Mouse (Mus musculus): ENCODE results near the gene Casc3. TPM values are rescaled to one million over a fixed set of nuclear protein-coding genes. Genes with fewer than 3 reads are reported as not detected.

The Casc3 gene
- polyA plus RNA-seq (2014; fragmentation: Nextera tagmentation; extraction: Ambion mirVana), result 34.5 and 37.3 TPM in 2 replicates

- Histone ChIP-seq H3K27me3 (replicated peaks; ENCODE audit: control insufficient read depth, insufficient read depth, low read length) (no peaks in the 10 kb centered on the region), H3K9me3 (ENCODE audit: control insufficient read depth, low read length) (no peaks in the 10 kb centered on the region), H3K27ac (ENCODE audit: low read depth) (no peak within 1 kb of the TSS), H3K9ac (ENCODE audit: low read length) (no peak within 1 kb of the TSS), H3K4me1 (replicated peaks; ENCODE audit: control insufficient read depth, insufficient read depth, low read length) (peaks cover 8% of the 10 kb centered on the region; the same call in 1 of the 2 replicates), H3K36me3 (ENCODE audit: control insufficient read depth, insufficient read depth, low read length) (peaks cover 88% of the 10 kb centered on the region), H3K4me2 (ENCODE audit: low read length) (no peak within 1 kb of the TSS), H3K4me3 (ENCODE audit: low read depth, low read length) (no peak within 1 kb of the TSS)
- WGBS, result 96% methylated on average over 5 of the region's 5 CpGs
- ATAC-seq (replicated peaks; ENCODE audit: low FRiP score, low TSS enrichment, low read depth), result no peak
- no peak for DNase-seq (ENCODE audit: low spot score)
These were observed at the start of gene Casc3 for GRCm38 (mm10) chr11:98804605-98805004. Casc3 (plus strand) TSS chr11:98804905.

GRCm38 (mm10) chr11:98755726-98756380 is 48.9 kb upstream of the Casc3 start:
- Histone ChIP-seq H3K4me1 (replicated peaks; ENCODE audit: control insufficient read depth, insufficient read depth, low read length) (peaks cover 45% of the 10 kb centered on the region), H3K27ac (ENCODE audit: low read depth) (no peak overlapping the region), H3K9ac (ENCODE audit: low read length) (no peak overlapping the region), H3K36me3 (ENCODE audit: control insufficient read depth, insufficient read depth, low read length) (peaks cover 59% of the 10 kb centered on the region), H3K27me3 (replicated peaks; ENCODE audit: control insufficient read depth, insufficient read depth, low read length) (no peaks in the 10 kb centered on the region), H3K4me3 (ENCODE audit: low read depth, low read length) (no peak overlapping the region), H3K9me3 (ENCODE audit: control insufficient read depth, low read length) (no peaks in the 10 kb centered on the region), H3K4me2 (ENCODE audit: low read length) (no peak overlapping the region)
- DNase-seq (ENCODE audit: low spot score), result no peak
- WGBS, result 91% methylated on average over 6 of the region's 6 CpGs
- ATAC-seq (replicated peaks; ENCODE audit: low FRiP score, low TSS enrichment, low read depth), result no peak

GRCm38 (mm10) chr11:98756711-98757110 is 48.0 kb upstream of the Casc3 start:
- 83% methylated on average over 12 of the region's 12 CpGs for WGBS
- H3K4me2 ChIP-seq (ENCODE audit: low read length), result no peak overlapping the region
- H3K36me3 ChIP-seq (ENCODE audit: control insufficient read depth, insufficient read depth, low read length), result peaks cover 68% of the 10 kb centered on the region
- H3K9ac ChIP-seq (ENCODE audit: low read length), result no peak overlapping the region
- no peaks in the 10 kb centered on the region for H3K27me3 ChIP-seq (replicated peaks; ENCODE audit: control insufficient read depth, insufficient read depth, low read length)
- no peak for DNase-seq (ENCODE audit: low spot score)
- H3K4me1 ChIP-seq (replicated peaks; ENCODE audit: control insufficient read depth, insufficient read depth, low read length), result peaks cover 36% of the 10 kb centered on the region
- H3K4me3 ChIP-seq (ENCODE audit: low read depth, low read length), result no peak overlapping the region
- ATAC-seq (replicated peaks; ENCODE audit: low FRiP score, low TSS enrichment, low read depth), result no peak
- no peaks in the 10 kb centered on the region for H3K9me3 ChIP-seq (ENCODE audit: control insufficient read depth, low read length)
- no peak overlapping the region for H3K27ac ChIP-seq (ENCODE audit: low read depth)

GRCm38 (mm10) chr11:98761939-98762338 is 42.8 kb upstream of the Casc3 start:
- no peaks in the 10 kb centered on the region for H3K9me3 ChIP-seq (ENCODE audit: control insufficient read depth, low read length)
- DNase-seq (ENCODE audit: low spot score) (no peak), ATAC-seq (replicated peaks; ENCODE audit: low FRiP score, low TSS enrichment, low read depth) (no peak)
- 88% methylated on average over 4 of the region's 4 CpGs for WGBS
- H3K4me2 ChIP-seq (ENCODE audit: low read length), result no peak overlapping the region
- peaks cover 19% of the 10 kb centered on the region for H3K4me1 ChIP-seq (replicated peaks; ENCODE audit: control insufficient read depth, insufficient read depth, low read length)
- no peak overlapping the region for H3K9ac ChIP-seq (ENCODE audit: low read length)
- H3K27me3 ChIP-seq (replicated peaks; ENCODE audit: control insufficient read depth, insufficient read depth, low read length), result no peaks in the 10 kb centered on the region
- no peak overlapping the region for H3K4me3 ChIP-seq (ENCODE audit: low read depth, low read length)
- H3K36me3 ChIP-seq (ENCODE audit: control insufficient read depth, insufficient read depth, low read length), result peaks cover 80% of the 10 kb centered on the region
- no peak overlapping the region for H3K27ac ChIP-seq (ENCODE audit: low read depth)

GRCm38 (mm10) chr11:98762756-98763501 is 41.8 kb upstream of the Casc3 start:
- Histone ChIP-seq H3K27me3 (replicated peaks; ENCODE audit: control insufficient read depth, insufficient read depth, low read length) (no peaks in the 10 kb centered on the region), H3K4me2 (ENCODE audit: low read length) (no peak overlapping the region), H3K27ac (ENCODE audit: low read depth) (no peak overlapping the region), H3K4me3 (ENCODE audit: low read depth, low read length) (no peak overlapping the region), H3K9me3 (ENCODE audit: control insufficient read depth, low read length) (no peaks in the 10 kb centered on the region), H3K36me3 (ENCODE audit: control insufficient read depth, insufficient read depth, low read length) (peaks cover 72% of the 10 kb centered on the region), H3K9ac (ENCODE audit: low read length) (no peak overlapping the region), H3K4me1 (replicated peaks; ENCODE audit: control insufficient read depth, insufficient read depth, low read length) (peaks cover 28% of the 10 kb centered on the region)
- ATAC-seq (replicated peaks; ENCODE audit: low FRiP score, low TSS enrichment, low read depth) (no peak), DNase-seq (ENCODE audit: low spot score) (no peak)
- WGBS, result 65% methylated on average over 17 of the region's 17 CpGs

GRCm38 (mm10) chr11:98763502-98763861 is 41.2 kb upstream of the Casc3 start:
- Histone ChIP-seq H3K9ac (ENCODE audit: low read length) (no peak overlapping the region), H3K36me3 (ENCODE audit: control insufficient read depth, insufficient read depth, low read length) (peaks cover 69% of the 10 kb centered on the region), H3K4me1 (replicated peaks; ENCODE audit: control insufficient read depth, insufficient read depth, low read length) (peaks cover 34% of the 10 kb centered on the region), H3K27me3 (replicated peaks; ENCODE audit: control insufficient read depth, insufficient read depth, low read length) (no peaks in the 10 kb centered on the region), H3K27ac (ENCODE audit: low read depth) (no peak overlapping the region), H3K4me3 (ENCODE audit: low read depth, low read length) (no peak overlapping the region), H3K9me3 (ENCODE audit: control insufficient read depth, low read length) (no peaks in the 10 kb centered on the region), H3K4me2 (ENCODE audit: low read length) (no peak overlapping the region)
- no peak for ATAC-seq (replicated peaks; ENCODE audit: low FRiP score, low TSS enrichment, low read depth)
- 84% methylated on average over 8 of the region's 8 CpGs for WGBS
- no peak for DNase-seq (ENCODE audit: low spot score)

- WGBS, result 84% methylated on average over 18 of the region's 18 CpGs
- H3K27ac ChIP-seq (ENCODE audit: low read depth), result no peak overlapping the region
These were observed 40.6 kb upstream of the Casc3 start for GRCm38 (mm10) chr11:98764091-98764490.

GRCm38 (mm10) chr11:98764746-98765145 is 40.0 kb upstream of the Casc3 start:
- no peaks in the 10 kb centered on the region for H3K9me3 ChIP-seq (ENCODE audit: control insufficient read depth, low read length)

More at GRCm38 (mm10) chr11:98764091-98764490, 40.6 kb upstream of the Casc3 start:
- no peak overlapping the region for H3K4me3 ChIP-seq (ENCODE audit: low read depth, low read length)
- peaks cover 71% of the 10 kb centered on the region for H3K36me3 ChIP-seq (ENCODE audit: control insufficient read depth, insufficient read depth, low read length)
- no peaks in the 10 kb centered on the region for H3K27me3 ChIP-seq (replicated peaks; ENCODE audit: control insufficient read depth, insufficient read depth, low read length)
- H3K9ac ChIP-seq (ENCODE audit: low read length), result no peak overlapping the region
- H3K9me3 ChIP-seq (ENCODE audit: control insufficient read depth, low read length), result no peaks in the 10 kb centered on the region
- ATAC-seq (replicated peaks; ENCODE audit: low FRiP score, low TSS enrichment, low read depth) (no peak), DNase-seq (ENCODE audit: low spot score) (no peak)
- peaks cover 38% of the 10 kb centered on the region for H3K4me1 ChIP-seq (replicated peaks; ENCODE audit: control insufficient read depth, insufficient read depth, low read length)
- H3K4me2 ChIP-seq (ENCODE audit: low read length), result no peak overlapping the region

More at GRCm38 (mm10) chr11:98764746-98765145, 40.0 kb upstream of the Casc3 start:
- ATAC-seq (replicated peaks; ENCODE audit: low FRiP score, low TSS enrichment, low read depth) (no peak), DNase-seq (ENCODE audit: low spot score) (no peak)
- no peak overlapping the region for H3K27ac ChIP-seq (ENCODE audit: low read depth)
- no peaks in the 10 kb centered on the region for H3K27me3 ChIP-seq (replicated peaks; ENCODE audit: control insufficient read depth, insufficient read depth, low read length)
- H3K4me3 ChIP-seq (ENCODE audit: low read depth, low read length), result no peak overlapping the region
- H3K4me1 ChIP-seq (replicated peaks; ENCODE audit: control insufficient read depth, insufficient read depth, low read length), result peaks cover 38% of the 10 kb centered on the region
- no peak overlapping the region for H3K4me2 ChIP-seq (ENCODE audit: low read length)
- no peak overlapping the region for H3K9ac ChIP-seq (ENCODE audit: low read length)
- H3K36me3 ChIP-seq (ENCODE audit: control insufficient read depth, insufficient read depth, low read length), result peaks cover 73% of the 10 kb centered on the region
